Mouse (Mus musculus) WW6 (cell line): ENCODE results near the gene Cpne5.
A peak's percentile ranks its signal among the peaks of the same experiment; 100 is the strongest.

Experiments
- DNase-seq: peaks from one replicate; pipeline ENCODE4 v3.0.0-alpha.2; 2013; ENCODE audit warnings: low read depth, low spot score

The Cpne5 gene

DNA sequence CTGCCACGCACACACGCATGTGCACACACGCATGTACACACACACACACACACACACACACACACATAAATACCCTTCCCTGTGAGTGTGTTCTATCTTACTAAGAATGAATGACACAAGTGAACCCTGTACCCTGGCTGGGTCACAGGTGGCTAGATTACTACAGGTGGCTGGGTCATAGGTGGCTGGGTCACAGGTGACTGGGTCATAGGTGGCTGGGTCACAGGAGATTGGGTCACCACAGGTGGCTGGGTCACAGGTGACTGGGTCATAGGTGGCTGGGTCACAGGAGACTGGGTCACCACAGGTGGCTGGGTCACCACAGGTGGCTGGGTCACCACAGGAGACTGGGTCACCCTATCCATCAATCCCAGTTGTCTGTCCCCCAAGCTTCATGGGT lies 27.9 kb downstream of the Cpne5 start:
- DNase-seq: no peak

DNA sequence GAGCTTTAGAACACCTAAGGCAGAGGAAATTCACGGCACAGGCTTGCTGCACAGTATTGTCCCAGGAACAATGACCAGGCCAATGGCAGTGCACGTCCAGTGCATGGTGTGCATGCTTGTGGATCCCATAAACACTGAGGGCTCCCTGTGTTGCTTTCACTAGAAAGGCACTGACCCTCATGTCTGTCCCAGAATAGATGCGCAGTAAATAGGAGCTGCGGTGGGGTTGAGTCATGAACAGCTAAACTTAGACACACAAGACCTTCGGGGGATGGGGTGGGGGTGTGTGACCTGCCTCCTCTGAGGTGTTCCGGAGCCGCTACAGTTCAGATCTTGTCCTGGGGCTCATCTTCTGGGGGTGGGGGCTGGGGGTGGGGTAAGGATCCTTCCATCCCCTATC lies 31.9 kb downstream of the Cpne5 start:
- no peak for DNase-seq

DNA sequence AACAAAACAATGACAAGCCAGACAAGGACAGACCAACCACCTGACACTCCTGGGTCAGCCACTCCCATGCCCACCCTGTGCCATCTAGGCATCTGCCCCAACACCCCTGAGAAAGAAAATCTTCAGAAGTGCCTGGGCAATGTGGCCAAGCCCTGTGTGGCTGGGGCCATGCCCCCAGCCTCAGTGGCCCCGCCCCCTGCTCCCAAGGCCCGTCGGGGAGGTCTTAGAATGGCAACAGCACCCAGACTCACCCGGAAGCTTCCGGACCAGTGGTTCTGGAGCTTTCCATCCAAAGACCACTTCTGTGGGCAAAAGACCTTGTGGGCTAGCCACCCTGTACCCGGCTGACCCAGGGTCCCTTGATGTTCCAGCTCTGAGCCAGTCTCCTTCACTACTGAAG lies 35.4 kb downstream of the Cpne5 start:
- DNase-seq: no peak

DNA sequence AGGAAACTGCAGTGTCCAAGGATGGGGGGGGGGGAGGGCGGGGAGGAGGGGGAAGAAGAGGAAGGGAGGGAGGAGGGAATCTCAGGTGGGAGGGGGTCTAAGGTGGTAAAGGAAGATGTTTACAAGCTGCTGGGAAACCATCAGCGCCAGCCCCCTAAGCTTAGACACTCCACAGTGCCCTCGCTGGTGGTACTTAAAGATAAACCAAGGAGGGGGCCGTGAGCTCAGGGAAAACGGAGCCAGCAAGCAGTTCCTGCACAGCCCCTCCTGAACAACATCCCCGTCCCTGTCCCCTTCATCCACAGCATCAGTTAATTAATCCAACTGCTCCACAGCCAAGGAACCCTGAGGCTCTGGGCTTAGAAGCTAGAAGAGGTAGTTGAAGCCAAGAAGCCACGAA lies 38.1 kb downstream of the Cpne5 start:
- no peak for DNase-seq

DNA sequence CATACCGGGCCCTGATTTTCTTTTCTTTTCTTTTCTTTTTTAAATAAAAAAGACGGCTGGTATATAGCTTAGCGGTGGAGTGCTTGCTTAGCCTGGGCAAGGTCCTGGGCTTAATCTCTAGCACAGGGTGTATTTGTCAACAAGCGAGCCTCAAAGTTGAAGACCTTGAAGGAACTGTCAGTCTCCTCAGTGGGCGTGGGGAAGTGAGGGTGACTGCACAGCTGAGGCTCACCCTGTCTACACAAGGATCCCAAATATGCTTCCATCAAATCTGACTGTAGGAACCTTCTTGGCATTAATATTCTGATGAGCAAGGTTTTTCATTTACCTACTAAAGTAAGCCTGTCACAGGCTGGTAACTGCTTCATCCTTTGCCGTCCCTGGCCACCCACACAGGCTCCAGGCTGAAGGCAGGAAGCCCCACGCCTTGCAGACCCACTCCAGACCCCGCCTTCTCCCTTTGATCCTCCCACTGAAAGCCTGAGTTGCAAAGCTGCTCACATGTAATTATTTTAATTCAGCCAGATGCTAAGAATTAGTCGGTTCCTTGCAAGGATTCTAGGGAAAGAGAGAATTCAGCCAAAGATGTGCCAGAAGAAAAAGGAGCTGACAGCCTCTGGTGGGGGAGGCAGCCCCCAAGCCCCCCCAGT lies 38.7 kb downstream of the Cpne5 start:
- no peak for DNase-seq

DNA sequence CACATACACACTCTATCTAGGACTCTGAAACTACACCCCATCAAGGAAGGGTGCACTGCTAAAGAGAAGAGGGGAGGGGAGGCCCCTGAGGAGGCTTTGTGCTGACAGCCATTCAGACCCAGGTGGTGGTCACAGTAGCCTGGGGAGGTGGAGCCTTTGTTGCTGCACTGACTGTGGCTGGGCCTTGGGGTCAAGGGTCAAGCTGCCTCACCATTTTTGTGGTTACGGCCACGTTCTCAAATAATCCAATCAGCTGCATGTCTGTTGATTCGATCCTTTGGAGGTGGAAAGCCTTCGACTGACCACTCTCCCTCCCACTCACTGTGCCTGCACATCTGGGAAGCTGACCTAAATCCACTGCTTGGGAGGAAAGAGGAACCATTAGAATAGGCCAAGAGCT lies 42.4 kb downstream of the Cpne5 start:
- DNase-seq: no peak

DNA sequence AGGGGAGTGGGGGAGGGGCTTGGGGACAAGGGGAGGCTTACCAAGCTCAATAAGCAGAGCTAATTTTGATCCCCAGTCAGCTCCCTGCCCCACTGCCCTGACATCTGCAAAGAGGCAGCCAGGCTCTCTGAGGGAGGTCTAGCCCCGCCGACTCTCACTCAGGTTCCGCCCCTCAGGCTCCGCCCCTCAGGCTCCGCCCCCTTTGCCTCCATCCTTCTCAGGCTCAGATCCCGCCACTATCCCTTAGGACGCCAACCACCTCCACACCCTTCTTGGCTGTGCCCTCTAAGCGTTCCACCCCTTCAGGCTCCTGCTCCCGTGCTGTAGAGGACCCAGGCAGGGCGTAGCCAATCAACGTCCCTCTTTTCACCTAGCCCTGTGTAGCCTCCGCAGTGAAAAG lies 49.0 kb downstream of the Cpne5 start:
- peak; percentile 75 for DNase-seq

DNA sequence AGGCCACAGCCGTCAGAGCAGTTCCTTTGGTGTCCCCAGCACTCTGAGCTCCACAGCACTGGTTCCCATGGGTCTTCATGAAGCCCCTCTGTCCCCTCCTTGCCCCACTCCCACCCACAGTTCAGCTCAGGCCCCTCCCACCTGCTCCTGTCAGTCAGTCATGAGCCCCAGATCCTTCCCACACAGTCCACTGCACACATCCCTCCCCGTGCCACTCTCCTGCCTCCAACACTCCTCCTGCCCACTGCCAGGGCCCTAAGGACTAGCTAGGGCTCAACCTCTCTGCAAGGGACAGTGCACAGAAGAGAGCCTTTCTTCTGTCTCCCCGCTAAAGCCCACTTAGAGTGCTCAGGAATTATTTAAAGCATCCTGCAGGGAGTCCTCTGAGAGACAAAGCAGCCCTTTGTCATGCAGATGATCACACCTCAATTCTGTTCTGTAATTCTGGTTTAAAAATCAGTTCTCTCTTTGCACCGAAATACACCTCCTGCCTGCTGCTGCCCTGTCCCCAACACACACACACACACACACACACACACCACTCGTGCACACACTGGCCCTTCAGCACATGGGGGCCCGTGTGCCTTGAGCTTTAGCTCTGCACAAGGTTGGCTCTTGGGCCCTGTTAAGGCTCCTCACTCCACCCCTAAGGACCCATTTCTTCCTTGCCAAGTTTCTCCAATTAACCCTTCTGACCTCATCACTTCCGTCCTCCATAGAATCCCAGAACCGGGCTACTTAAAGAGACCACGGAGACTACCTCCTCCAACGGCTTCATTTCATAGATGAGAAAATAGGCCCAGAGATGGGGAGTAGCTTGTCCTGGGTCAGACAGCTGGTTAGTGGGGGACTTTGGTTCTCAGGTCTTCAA lies 50.7 kb downstream of the Cpne5 start:
- no peak for DNase-seq

DNA sequence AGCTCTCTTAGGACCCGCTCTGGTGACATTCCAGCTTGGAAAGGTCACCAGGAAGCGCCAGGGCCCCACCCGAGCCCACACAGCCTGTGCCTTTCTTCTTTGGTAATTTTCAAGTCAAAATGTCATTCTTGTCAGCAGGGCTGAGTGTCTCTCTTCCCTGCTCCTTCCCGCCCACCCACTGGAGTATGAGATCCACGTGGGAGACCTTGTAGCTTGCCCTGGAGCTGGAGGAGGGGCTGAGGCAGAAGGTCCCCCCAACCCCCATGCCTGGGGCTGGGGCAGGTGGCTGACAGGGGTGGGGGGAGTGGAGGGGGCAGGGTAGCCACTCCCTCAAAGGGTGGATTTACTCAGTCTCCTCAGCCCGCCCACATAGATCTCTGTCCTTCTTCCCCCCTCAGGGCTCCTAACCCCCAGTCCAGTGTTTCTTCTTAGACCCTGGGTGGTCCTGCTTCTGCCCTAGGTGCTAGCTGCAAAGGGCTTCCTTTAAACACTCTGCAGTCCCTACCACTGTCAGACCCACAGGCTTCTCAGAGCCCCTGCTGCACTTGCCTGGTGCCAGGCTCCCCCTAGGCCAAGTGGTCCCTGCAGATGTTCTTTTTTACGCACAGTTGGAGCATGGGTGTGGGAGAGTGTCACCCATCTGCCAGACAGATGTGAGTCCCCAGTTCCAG lies 52.5 kb downstream of the Cpne5 start:
- DNase-seq: no peak

DNA sequence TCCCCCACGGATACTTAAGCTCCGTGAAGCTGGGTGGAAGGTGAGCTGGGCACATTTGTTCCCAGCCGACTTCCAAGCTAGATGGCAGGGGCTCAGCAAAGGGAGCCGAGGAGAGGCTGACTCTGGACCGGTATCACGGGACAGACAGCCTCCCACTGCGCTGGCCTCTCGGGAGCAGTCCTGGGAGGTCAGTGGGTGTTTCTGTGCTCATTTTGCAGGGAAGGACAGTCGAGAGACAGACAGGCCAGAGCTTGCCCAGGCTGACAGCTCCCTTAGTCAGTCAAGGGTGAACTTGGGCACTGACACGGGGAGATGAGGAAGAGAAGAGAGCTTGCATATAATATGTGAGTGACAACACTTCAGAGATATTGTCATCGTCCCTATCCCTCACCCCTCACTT lies 54.8 kb downstream of the Cpne5 start:
- no peak for DNase-seq

DNA sequence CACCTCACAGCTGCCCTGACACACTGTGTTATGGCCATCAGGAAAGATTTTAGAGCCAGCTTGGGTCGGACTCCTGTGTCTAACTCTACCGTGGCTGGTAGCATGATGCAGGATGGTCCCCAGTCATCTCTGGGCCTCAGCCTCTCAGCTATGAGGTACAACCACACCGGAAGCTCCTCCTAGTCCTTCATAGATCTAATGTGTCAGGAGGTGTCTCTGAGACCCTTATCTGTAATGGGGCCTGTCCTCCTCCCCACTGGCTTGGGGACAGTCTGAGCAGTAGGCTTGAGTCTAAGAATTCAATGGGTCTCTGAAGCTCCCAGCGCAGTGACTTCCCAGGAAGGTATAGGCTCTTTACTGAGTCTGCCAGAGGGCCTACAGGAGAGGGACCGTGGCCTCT lies 56.2 kb downstream of the Cpne5 start:
- DNase-seq: no peak

DNA sequence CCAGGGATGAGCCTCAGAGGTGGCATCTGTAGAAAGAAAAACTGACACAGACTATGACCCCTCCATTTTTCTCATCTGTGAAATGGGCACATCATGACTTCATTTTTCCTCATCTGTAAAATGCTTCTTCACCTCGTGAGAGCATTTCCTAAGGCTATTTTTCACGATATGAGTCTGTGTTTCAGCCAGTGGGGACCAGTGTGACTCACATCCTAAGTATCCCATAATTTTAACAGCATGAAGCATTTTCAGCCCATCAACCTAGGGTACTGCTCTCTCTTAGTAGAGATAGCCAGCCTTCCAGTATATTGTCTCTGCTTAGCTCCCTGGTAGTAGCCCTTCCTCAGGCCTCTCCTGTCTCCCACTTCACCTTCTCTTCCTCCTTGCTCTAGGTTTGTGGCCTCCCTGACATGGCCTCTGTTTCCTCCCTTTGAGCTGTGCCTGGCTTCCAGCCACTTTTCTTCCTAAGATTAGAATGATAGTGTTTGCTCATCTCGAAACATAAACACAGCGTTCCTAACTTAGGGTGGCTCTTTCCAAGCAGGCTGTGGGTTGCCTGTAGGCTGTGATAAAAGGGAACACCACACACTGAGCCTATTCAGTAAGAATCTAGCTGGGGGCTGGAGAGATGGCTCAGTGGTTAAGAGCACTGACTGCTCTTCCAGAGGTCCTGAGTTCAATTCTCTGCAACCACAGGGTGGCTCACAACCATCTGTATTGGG lies 57.4 kb downstream of the Cpne5 start:
- DNase-seq: no peak

DNA sequence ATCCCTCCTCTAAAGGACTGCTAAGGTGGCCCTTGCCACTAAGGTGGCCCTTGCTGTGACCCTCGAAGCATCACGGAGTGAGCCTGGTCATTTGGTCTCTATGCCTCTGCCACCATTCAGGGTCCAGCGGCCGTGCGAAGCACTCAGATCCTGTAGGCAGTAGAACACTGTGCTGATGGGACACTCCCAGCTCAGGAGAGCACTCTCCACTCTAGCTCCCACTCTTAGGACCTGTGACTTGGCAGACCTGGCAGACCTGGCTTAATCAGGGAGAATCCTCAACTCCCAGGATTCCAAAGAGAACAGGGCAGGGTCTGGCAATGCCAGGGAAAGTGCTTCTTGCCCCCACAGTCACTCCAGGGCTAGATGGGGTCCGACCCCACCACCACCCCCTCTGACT lies 58.0 kb downstream of the Cpne5 start:
- no peak for DNase-seq

DNA sequence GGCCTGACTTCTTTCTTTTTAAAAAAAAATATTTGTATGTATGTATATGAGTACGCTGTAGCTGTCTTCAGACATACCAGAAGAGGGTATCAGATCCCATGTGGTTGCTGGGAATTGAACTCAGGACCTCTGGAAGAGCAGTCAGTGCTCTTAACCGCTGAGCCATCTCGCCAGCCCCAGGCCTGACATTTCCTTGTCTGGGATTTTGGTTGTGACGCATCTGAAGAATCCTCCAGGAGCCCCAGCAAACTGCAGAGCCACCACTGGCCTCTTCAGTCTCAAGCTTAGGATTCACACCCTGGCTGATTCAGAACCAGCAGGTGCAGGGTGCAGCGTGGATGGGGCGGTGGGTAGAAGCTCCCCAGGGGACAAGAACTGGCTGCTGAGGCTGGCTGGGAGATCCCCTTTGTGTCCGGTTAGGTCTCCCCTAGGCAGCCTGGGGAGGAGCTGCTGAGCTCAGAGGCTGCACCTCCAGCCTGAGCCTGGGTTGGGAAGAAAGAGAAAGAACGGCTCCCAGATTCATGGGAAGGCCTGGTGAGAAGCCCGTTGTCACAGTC lies 59.4 kb downstream of the Cpne5 start:
- no peak for DNase-seq

DNA sequence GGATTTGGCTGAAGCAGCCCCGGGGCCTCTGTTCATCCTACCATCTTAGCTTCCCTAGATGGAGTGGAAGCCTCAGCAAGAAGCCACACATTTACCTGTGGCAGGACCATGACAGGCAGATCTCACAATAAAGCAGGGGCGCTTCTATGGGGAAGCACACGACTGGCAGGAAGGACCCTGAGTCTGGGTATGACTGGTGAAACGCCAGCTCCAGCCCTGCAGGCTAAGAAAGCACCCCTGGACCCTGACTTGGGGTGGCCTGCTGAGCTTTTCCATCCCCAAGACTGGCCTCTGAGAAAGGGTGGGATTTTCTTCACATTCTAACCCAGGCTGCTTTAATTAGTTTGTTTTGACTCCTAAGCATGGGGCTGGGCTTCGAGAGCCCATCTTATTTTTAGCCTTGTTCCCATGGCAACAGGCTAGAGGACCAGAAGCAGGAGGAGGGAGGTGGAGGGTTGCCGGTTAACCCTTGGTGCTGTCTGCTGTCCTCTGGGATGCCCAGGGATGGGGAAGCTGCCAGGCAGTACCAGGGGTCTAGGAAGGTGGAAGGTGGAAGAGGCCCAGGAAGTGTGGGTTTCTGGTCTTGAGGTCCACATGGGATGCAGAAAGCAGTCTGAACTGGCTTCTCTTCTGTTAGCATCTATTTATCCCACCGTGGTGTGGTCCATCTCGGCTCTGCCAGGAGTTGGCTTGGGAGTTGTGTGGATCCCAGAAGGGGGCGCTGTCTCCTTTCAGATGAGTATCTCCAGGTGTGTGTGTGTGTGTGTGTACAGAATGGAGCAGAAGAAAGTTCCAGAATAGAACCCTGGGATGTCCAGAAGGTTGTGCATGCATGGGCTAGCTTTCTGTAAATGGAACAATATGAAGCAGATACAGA lies 61.3 kb downstream of the Cpne5 start:
- no peak for DNase-seq

DNA sequence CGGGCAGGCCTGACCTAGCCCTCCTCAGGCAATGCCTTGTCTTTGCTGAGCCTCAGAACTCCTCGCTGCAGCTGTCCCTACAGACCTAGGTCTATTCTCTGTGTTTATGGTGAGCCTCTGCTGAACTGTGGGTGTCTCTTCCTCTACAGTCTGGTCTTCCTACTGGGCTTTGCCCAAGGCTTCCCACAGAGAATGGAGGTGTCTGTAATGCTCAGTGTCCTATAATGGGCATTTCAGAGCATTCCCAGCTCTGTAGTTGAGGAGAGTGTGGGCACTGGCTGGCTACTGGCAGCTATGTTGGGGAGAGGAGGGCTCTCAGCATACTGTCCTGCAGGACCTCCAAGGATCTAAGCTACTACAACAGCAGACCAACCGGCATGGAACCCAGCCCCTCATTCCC lies 62.3 kb downstream of the Cpne5 start:
- no peak for DNase-seq

DNA sequence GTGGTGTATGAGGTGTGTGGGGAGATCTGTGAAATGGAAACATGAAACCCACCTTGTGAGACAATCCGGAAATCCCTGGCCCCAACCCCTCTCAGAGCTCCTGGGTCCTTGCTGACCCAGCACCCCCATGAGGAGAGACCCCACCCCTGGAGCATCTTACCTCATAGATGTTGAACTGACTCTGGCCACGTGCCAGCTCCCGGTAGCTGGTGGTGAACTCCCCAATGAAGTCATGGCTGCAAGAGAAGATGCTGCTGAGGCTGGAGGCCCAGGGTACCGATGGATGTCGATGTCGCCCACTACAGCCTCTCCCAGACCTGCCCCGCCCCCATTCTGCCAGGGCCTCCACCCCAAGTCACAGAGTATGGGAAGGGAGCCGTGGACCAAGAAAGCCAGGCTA lies 64.8 kb downstream of the Cpne5 start:
- DNase-seq: no peak

DNA sequence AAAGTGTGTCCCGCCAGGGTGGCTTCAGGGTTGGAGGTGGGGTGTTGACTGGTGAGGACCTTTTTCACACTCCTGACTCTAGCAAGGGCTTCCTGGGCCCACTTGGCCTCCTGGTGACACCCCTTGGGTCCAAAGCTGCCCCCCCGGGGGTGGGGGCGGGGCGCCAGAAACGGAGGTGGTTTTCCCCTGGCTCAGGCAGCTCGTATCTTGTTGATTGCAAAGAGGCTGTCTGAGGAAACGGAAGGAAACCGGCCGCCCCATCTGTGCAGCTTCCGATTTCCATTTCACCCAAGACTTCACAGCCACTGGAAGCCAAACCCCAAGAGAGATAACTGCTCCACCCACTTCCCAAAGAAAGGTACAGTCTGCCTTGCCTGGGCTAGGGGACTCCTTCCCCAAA lies 65.9 kb downstream of the Cpne5 start:
- no peak for DNase-seq

DNA sequence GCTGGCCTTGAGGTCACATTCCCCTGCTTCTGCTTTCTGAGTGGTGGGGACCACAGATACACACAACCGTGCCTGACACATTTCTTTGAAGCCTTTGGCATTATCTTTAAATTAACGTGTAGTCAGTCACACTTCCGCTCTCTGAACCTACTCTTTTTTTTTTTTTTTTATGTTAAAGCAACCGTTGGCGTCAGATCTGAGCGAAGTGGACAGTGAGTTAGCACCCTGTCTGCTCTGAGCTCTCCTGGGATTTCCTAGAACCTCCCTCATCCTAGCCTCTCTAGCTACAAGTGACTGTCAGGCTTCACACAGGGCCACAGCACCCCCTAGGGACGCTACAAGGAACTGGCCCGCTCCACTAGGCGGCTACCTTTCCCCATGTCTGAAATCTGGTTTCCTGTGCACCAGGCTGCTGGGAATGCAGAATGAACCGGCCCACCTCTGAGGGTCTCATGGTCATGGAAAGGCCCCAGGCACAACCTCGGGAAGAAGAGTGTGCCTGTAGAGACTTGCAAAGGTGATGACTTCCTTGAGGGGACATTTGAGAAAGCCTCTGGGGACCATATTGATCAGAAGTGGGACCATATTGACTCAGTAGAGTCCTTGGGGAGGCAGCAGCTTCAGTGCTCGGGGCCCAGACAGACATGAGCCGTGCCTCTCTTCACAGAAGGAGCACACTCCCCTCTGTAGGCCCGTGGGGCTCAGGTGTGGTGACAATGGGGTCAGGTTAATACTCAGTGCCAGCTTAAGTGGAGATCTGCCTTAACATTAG lies 66.8 kb downstream of the Cpne5 start:
- DNase-seq: peak; percentile 70

DNA sequence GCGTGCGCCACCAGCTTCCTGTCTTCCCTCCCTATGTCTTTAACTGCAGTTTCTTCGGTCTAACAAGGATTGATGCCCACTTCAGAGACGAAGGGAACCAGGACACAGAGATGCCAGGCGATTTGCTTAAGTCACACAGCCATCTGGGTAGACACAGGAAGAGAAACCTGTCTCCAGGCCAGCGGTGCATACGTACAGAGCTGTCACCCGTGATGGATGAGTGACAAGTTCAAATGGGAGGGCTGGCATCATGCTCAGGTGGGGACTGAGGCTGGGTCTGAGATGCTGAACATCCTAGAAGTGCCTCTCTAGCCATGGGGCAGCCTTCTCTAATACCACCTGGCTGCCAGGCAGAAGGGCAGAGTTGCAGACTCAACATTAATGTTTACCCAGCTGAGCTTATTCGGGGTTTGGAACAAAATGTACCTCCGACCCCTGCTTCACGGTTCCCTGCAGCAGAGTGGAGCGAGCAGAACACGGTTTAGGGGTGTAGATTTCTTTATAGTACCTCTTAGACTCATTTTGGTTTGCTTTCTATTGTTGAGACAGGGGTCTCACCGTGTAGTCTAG lies 67.5 kb downstream of the Cpne5 start:
- DNase-seq: no peak
